In the genomic region with DNA sequence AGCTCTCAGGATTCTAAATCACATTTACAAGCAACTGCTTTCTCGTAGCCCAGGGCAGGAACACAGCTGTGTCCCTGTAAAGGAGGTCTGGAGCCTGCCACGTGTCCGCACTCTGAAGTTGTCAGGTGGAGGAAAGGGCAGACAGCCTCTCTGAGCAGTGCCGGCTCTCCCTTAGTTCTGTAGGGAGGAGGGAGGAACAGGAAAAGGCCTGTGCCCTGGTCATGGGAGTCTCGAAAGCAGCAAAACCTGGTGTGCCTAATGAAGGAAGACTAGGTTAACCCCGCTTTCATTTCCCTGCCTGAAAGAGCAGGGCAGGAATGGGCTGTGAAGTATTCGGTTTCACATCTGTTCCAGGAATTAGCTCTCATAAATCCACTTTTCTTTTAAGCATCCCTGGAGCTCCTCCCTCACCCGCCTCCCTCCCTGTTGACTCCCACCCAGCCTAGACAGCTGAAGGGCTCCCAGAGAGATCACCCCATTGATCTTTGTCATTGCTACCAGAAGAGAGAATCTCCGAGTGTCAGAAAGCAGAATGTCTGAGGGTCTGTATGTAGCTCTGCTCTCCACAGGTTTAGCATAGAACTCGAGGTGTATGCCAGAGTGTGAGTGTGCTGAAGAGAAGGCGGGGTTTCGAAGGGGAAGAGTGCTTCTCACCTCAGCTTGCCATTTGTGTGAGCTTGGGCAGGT, we compare ENCODE assay signal across 11 mouse cellular contexts. TPM values are rescaled to one million over a fixed set of nuclear protein-coding genes. Genes with fewer than 3 reads are reported as not detected.
DNase-seq lines count a peak whose midpoint lies in the region; ATAC-seq and TF ChIP-seq lines count a peak whose summit lies in the region.
"Had no signal": no experiment of that assay in that cellular context is flagged by ENCODE, and none has a peak within 500 bp of the region (broad histone marks: within the 10 kb centered on the region; RNA-seq: fewer than 3 reads in every experiment).

No protein-coding gene starts in this region.

- 31% methylated on average over 12 of the region's 12 CpGs for WGBS in heart, embryonic 15.5 days
- WGBS in hindbrain, embryonic 10.5 days: 36% methylated on average over 12 of the region's 12 CpGs
- 30% methylated on average over 12 of the region's 12 CpGs for WGBS in midbrain, postnatal 0 days

- H3K4me2 ChIP-seq in heart, embryonic 15.5 days: no peak overlapping the region
- H3K4me2 ChIP-seq in midbrain, postnatal 0 days (ENCODE audit: low read depth, low read length, poor library complexity, severe bottlenecking): no peak overlapping the region

- peak; percentile 72 for ATAC-seq in heart, embryonic 15.5 days (replicated peaks; ENCODE audit: insufficient number of reproducible peaks, insufficient read depth, low FRiP score, low read depth)
- ATAC-seq in midbrain, postnatal 0 days (ENCODE audit: low FRiP score): no peak

- TF ChIP-seq CTCF in midbrain, postnatal 0 days (IDR thresholded peaks at IDR 0.05): no peak

- H3K9me3 ChIP-seq in heart, embryonic 15.5 days (replicated peaks): no peaks in the 10 kb centered on the region
- 0 out of 2 replicates have a peak, but pooled peaks cover under 1% of the 10 kb centered on the region for H3K9me3 ChIP-seq in hindbrain, embryonic 10.5 days
- no peaks in the 10 kb centered on the region for H3K9me3 ChIP-seq in midbrain, postnatal 0 days (ENCODE audit: low read length)

- H3K36me3 ChIP-seq in heart, embryonic 15.5 days: no peaks in the 10 kb centered on the region
- H3K36me3 ChIP-seq in hindbrain, embryonic 10.5 days: peaks cover under 1% of the 10 kb centered on the region; the same call in 1 of the 2 replicates
- no peaks in the 10 kb centered on the region for H3K36me3 ChIP-seq in midbrain, postnatal 0 days (ENCODE audit: insufficient read depth, low read length)

- H3K9ac ChIP-seq in heart, embryonic 15.5 days: no peak overlapping the region
- H3K9ac ChIP-seq in midbrain, postnatal 0 days (replicated peaks; ENCODE audit: low read length, poor library complexity, severe bottlenecking): no peak overlapping the region

- no peak for DNase-seq in heart, adult 8-10 months (ENCODE audit: low spot score)
- DNase-seq in embryo, embryonic 10.5 days (ENCODE audit: low spot score): peak; percentile 78
- peak; percentile 27 for DNase-seq in hindbrain, embryonic 10.5 days (ENCODE audit: low spot score)
- DNase-seq in midbrain, postnatal 0 days (ENCODE audit: low spot score): peak; percentile 10
- no peak for DNase-seq in cerebellum, adult 9-10 months
- no peak for DNase-seq in layer of hippocampus, postnatal 14 days (ENCODE audit: low spot score in 2 of 2)
- DNase-seq in urinary bladder, adult 18-20 months (ENCODE audit: low spot score in 2 of 2): no peak
- DNase-seq: cerebellum, adult 8-10 months; kidney, adult 8-10 months had no signal

- H3K4me3 ChIP-seq in heart, embryonic 15.5 days: no peak overlapping the region
- H3K4me3 ChIP-seq in hindbrain, embryonic 10.5 days: no peak overlapping the region
- no peak overlapping the region for H3K4me3 ChIP-seq in midbrain, postnatal 0 days (ENCODE audit: low read depth, low read length)

- H3K27me3 ChIP-seq in heart, embryonic 15.5 days: no peaks in the 10 kb centered on the region
- H3K27me3 ChIP-seq in hindbrain, embryonic 10.5 days (ENCODE audit: insufficient read depth, poor library complexity, severe bottlenecking): no peaks in the 10 kb centered on the region
- H3K27me3 ChIP-seq in midbrain, postnatal 0 days (ENCODE audit: insufficient read depth, low read length): no peaks in the 10 kb centered on the region

- peaks cover 25% of the 10 kb centered on the region for H3K4me1 ChIP-seq in heart, embryonic 15.5 days (replicated peaks)
- peaks cover 38% of the 10 kb centered on the region for H3K4me1 ChIP-seq in hindbrain, embryonic 10.5 days (replicated peaks)
- H3K4me1 ChIP-seq in midbrain, postnatal 0 days (ENCODE audit: insufficient read depth, low read length): no peaks in the 10 kb centered on the region

- peak overlapping the region; percentile 1; the same call in 1 of the 2 replicates for H3K27ac ChIP-seq in heart, embryonic 15.5 days
- peak overlapping the region; percentile 53; the same call in 1 of the 2 replicates for H3K27ac ChIP-seq in hindbrain, embryonic 10.5 days
- no peak overlapping the region for H3K27ac ChIP-seq in midbrain, postnatal 0 days (ENCODE audit: low read depth, low read length)

RNA-seq across cellular contexts. Expression of gene Tgfb3, which starts 41.5 kb away (rescaled TPM):
- polyA plus RNA-seq in heart, embryonic 15.5 days (2015; fragmentation: Nextera tagmentation; extraction: Ambion mirVana): 22.2 and 31.9 TPM in 2 replicates
- total RNA-seq in heart, adult 8-10 months (2022): 10 to 100 TPM; 13.5 to 15.5 (median 14.3) TPM
- 7.0 and 8.4 TPM in 2 replicates for polyA plus RNA-seq in hindbrain, embryonic 10.5 days (2016; fragmentation: Nextera tagmentation; extraction: Ambion mirVana)
- total RNA-seq in midbrain, postnatal 0 days (2014; rRNA removed): 3.3 and 3.6 TPM in 2 replicates
- polyA plus RNA-seq in midbrain, postnatal 0 days (2015; fragmentation: Nextera tagmentation; extraction: Ambion mirVana): 3.7 and 4.4 TPM in 2 replicates
- total RNA-seq in layer of hippocampus, postnatal 14 days (2021): 10 to 100 TPM; 13.1 to 14.2 TPM

RNA-seq across cellular contexts. Expression of gene Ift43, which starts 45.0 kb away (rescaled TPM):
- polyA plus RNA-seq in heart, embryonic 15.5 days (2015; fragmentation: Nextera tagmentation; extraction: Ambion mirVana): 106 and 130 TPM in 2 replicates
- 10 to 100 TPM; 24.9 to 32.3 (median 27.7) TPM for total RNA-seq in heart, adult 8-10 months (2022)
- 86.4 and 94.1 TPM in 2 replicates for polyA plus RNA-seq in hindbrain, embryonic 10.5 days (2016; fragmentation: Nextera tagmentation; extraction: Ambion mirVana)
- 11.9 and 13.7 TPM in 2 replicates for total RNA-seq in midbrain, postnatal 0 days (2014; rRNA removed)
- polyA plus RNA-seq in midbrain, postnatal 0 days (2015; fragmentation: Nextera tagmentation; extraction: Ambion mirVana): 29.7 and 30.0 TPM in 2 replicates
- 10 to 100 TPM; 11.3 to 12.0 TPM for total RNA-seq in layer of hippocampus, postnatal 14 days (2021)
- total RNA-seq: neutrophil, adult 5-6 weeks had no signal

Comparison
In these comparisons a context has a peak if more than half of its experiments do, and no peak if none do; other contexts are left out.
1. DNase-seq: peak in embryo, embryonic 10.5 days (single experiment), hindbrain, embryonic 10.5 days (single experiment) and midbrain, postnatal 0 days (single experiment); none in heart, adult 8-10 months (single experiment), cerebellum, adult 9-10 months (single experiment), layer of hippocampus, postnatal 14 days (0 of 2) and urinary bladder, adult 18-20 months (0 of 2).